Mouse (Mus musculus): ENCODE measurements around the gene March5. TPM values are rescaled to one million over a fixed set of nuclear protein-coding genes. Genes with fewer than 3 reads are reported as not detected.
A peak's percentile ranks its signal among the peaks of the same experiment; 100 is the strongest.
"Not testable (repeated sequence)": the region's sequence is repeated elsewhere in the genome, so short reads cannot be mapped to it uniquely, and the experiment has no call there.

March5 gene
- polyA plus RNA-seq, 1 experiment from 2014 or later = 146 TPM

- 85% methylated on average over 6 of the region's 6 CpGs for WGBS
- Histone ChIP-seq H3K36me3 (ENCODE audit: control insufficient read depth, insufficient read depth, low read length) (peaks cover 7% of the 10 kb centered on the region), H3K27me3 (ENCODE audit: control insufficient read depth, insufficient read depth, low read length) (no peaks in the 10 kb centered on the region), H3K9ac (ENCODE audit: low read length) (no peak overlapping the region), H3K4me2 (ENCODE audit: low read depth, low read length, severe bottlenecking) (no peak overlapping the region), H3K9me3 (ENCODE audit: control insufficient read depth, low read length) (no peaks in the 10 kb centered on the region), H3K4me3 (ENCODE audit: low read depth, low read length) (no peak overlapping the region), H3K27ac (ENCODE audit: low read depth, low read length) (no peak overlapping the region), H3K4me1 (replicated peaks; ENCODE audit: control insufficient read depth, insufficient read depth, low read length) (no peaks in the 10 kb centered on the region)
- no peak for ATAC-seq (replicated peaks; ENCODE audit: low FRiP score)
- DNase-seq (ENCODE audit: low spot score) = no peak
These were observed 18.0 kb downstream of the March5 start for GRCm38 (mm10) chr19:37225197-37225862.

- not testable (repeated sequence) for ATAC-seq (replicated peaks; ENCODE audit: low FRiP score)
- WGBS = 86% methylated on average over 9 of the region's 9 CpGs
These were observed 25.3 kb downstream of the March5 start for GRCm38 (mm10) chr19:37232598-37232997.

GRCm38 (mm10) chr19:37233561-37234539 lies 26.5 kb downstream of the March5 start:
- Histone ChIP-seq H3K4me1 (replicated peaks; ENCODE audit: control insufficient read depth, insufficient read depth, low read length) (peaks cover 3% of the 10 kb centered on the region; the same call in 1 of the 2 replicates), H3K36me3 (ENCODE audit: control insufficient read depth, insufficient read depth, low read length) (no peaks in the 10 kb centered on the region), H3K4me3 (ENCODE audit: low read depth, low read length) (peak overlapping the region; percentile 25), H3K9ac (ENCODE audit: low read length) (peak overlapping the region; percentile 37; the same call in 1 of the 2 replicates), H3K4me2 (ENCODE audit: low read depth, low read length, severe bottlenecking) (peak overlapping the region; percentile 61), H3K27ac (ENCODE audit: low read depth, low read length) (no peak overlapping the region), H3K27me3 (ENCODE audit: control insufficient read depth, insufficient read depth, low read length) (peaks cover 11% of the 10 kb centered on the region), H3K9me3 (ENCODE audit: control insufficient read depth, low read length) (no peaks in the 10 kb centered on the region)
- DNase-seq (ENCODE audit: low spot score) (peak; percentile 65), ATAC-seq (replicated peaks; ENCODE audit: low FRiP score) (peak; percentile 58; the same call in 1 of the 2 replicates)
- WGBS = 3% methylated on average over 63 of the region's 63 CpGs

More at GRCm38 (mm10) chr19:37232598-37232997, 25.3 kb downstream of the March5 start:
- not testable (repeated sequence) for H3K9ac ChIP-seq (ENCODE audit: low read length); H3K4me2 ChIP-seq (ENCODE audit: low read depth, low read length, severe bottlenecking); H3K4me3 ChIP-seq (ENCODE audit: low read depth, low read length); H3K4me1 ChIP-seq (replicated peaks; ENCODE audit: control insufficient read depth, insufficient read depth, low read length); H3K9me3 ChIP-seq (ENCODE audit: control insufficient read depth, low read length); DNase-seq (ENCODE audit: low spot score); H3K27ac ChIP-seq (ENCODE audit: low read depth, low read length); H3K36me3 ChIP-seq (ENCODE audit: control insufficient read depth, insufficient read depth, low read length)
- peaks cover 11% of the 10 kb centered on the region for H3K27me3 ChIP-seq (ENCODE audit: control insufficient read depth, insufficient read depth, low read length)

- Histone ChIP-seq H3K4me3 (ENCODE audit: low read depth, low read length) (no peak overlapping the region), H3K9me3 (ENCODE audit: control insufficient read depth, low read length) (no peaks in the 10 kb centered on the region), H3K27ac (ENCODE audit: low read depth, low read length) (no peak overlapping the region), H3K27me3 (ENCODE audit: control insufficient read depth, insufficient read depth, low read length) (peaks cover 11% of the 10 kb centered on the region), H3K36me3 (ENCODE audit: control insufficient read depth, insufficient read depth, low read length) (no peaks in the 10 kb centered on the region), H3K4me1 (replicated peaks; ENCODE audit: control insufficient read depth, insufficient read depth, low read length) (peaks cover 3% of the 10 kb centered on the region; the same call in 1 of the 2 replicates), H3K4me2 (ENCODE audit: low read depth, low read length, severe bottlenecking) (no peak overlapping the region), H3K9ac (ENCODE audit: low read length) (no peak overlapping the region)
- 57% methylated on average over 8 of the region's 8 CpGs for WGBS
- no peak for ATAC-seq (replicated peaks; ENCODE audit: low FRiP score)
- DNase-seq (ENCODE audit: low spot score) = no peak
These were observed 28.5 kb downstream of the March5 start for GRCm38 (mm10) chr19:37235818-37236217.

GRCm38 (mm10) chr19:37237306-37237705 lies 30.0 kb downstream of the March5 start:
- ATAC-seq (replicated peaks; ENCODE audit: low FRiP score) (no peak), DNase-seq (ENCODE audit: low spot score) (no peak)
- Histone ChIP-seq H3K9me3 (ENCODE audit: control insufficient read depth, low read length) (no peaks in the 10 kb centered on the region), H3K36me3 (ENCODE audit: control insufficient read depth, insufficient read depth, low read length) (no peaks in the 10 kb centered on the region), H3K4me3 (ENCODE audit: low read depth, low read length) (no peak overlapping the region), H3K4me1 (replicated peaks; ENCODE audit: control insufficient read depth, insufficient read depth, low read length) (peaks cover 3% of the 10 kb centered on the region; the same call in 1 of the 2 replicates), H3K27ac (ENCODE audit: low read depth, low read length) (no peak overlapping the region), H3K9ac (ENCODE audit: low read length) (no peak overlapping the region), H3K27me3 (ENCODE audit: control insufficient read depth, insufficient read depth, low read length) (peaks cover 11% of the 10 kb centered on the region), H3K4me2 (ENCODE audit: low read depth, low read length, severe bottlenecking) (no peak overlapping the region)
- 48% methylated on average over 5 of the region's 5 CpGs for WGBS

DNA sequence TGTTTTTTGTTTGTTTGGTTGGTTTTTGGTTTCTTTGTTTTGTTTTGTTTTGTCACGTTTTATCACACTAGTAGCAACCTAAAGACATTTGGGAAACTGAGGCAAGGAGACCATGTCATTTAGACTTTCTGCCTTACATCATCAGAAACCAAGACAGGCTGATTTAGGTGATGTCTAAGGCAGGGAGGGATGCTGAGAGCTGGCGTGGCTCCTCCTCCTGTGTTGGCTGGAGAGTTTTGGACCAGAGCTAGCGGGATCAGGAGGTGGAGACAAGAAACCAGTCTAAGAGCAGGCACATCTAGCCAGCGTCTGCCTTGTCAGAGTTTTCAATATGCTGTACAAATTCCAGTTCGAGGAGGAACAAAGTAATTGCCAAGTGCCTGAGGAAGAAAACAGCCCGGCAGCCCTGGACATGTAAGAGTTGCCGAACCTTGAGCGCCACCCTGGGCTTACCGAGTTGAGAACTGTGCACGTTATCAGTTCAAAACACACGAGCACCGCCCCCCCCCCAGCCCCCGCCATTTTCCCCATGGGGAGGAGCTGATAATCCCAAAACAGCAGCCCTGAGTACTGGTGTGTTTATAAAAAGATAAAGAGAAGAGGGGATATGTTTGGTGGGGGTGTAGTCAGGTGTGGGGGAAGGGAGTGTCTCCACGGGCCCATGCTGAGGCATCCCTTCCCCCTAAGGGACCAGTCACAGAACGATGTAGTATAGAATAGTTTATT lies 30.5 kb downstream of the March5 start:
- Histone ChIP-seq H3K9me3 (ENCODE audit: control insufficient read depth, low read length) (no peaks in the 10 kb centered on the region), H3K4me1 (replicated peaks; ENCODE audit: control insufficient read depth, insufficient read depth, low read length) (peaks cover 3% of the 10 kb centered on the region; the same call in 1 of the 2 replicates), H3K27ac (ENCODE audit: low read depth, low read length) (no peak overlapping the region), H3K9ac (ENCODE audit: low read length) (no peak overlapping the region), H3K4me3 (ENCODE audit: low read depth, low read length) (no peak overlapping the region), H3K4me2 (ENCODE audit: low read depth, low read length, severe bottlenecking) (peak overlapping the region; percentile 1; the same call in 1 of the 2 replicates), H3K36me3 (ENCODE audit: control insufficient read depth, insufficient read depth, low read length) (no peaks in the 10 kb centered on the region), H3K27me3 (ENCODE audit: control insufficient read depth, insufficient read depth, low read length) (peaks cover 11% of the 10 kb centered on the region)
- ATAC-seq (replicated peaks; ENCODE audit: low FRiP score) (peak; percentile 35), DNase-seq (ENCODE audit: low spot score) (peak; percentile 61)
- 6% methylated on average over 15 of the region's 15 CpGs for WGBS

DNA sequence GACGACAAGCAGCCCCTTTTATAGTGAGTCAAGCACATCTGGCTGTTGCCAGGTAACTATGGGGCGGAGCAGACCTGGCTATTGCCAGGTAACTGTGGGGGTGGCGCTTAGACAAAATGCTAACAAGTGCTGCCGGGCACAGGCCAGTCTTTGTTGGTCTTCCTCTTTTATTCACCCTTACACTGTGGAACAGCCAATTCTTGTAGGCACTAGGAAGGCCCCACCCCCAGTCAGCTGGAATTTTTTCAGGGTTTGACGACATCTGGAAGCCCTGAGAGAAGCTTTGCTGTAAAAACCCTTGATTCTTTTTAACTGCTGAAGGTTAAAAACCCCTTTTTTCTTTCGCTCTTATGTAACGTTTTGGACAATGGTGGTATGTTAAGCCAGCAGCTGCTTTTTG lies 31.3 kb downstream of the March5 start:
- H3K27ac ChIP-seq (ENCODE audit: low read depth, low read length) = no peak overlapping the region
- H3K9me3 ChIP-seq (ENCODE audit: control insufficient read depth, low read length) = no peaks in the 10 kb centered on the region
- 0 out of 2 replicates have a peak overlapping the region, but pooled peaks have one; percentile 1 for H3K4me2 ChIP-seq (ENCODE audit: low read depth, low read length, severe bottlenecking)
- ATAC-seq (replicated peaks; ENCODE audit: low FRiP score) (peak; percentile 54; the same call in 1 of the 2 replicates), DNase-seq (ENCODE audit: low spot score) (no peak)
- peaks cover 3% of the 10 kb centered on the region; the same call in 1 of the 2 replicates for H3K4me1 ChIP-seq (replicated peaks; ENCODE audit: control insufficient read depth, insufficient read depth, low read length)
- H3K36me3 ChIP-seq (ENCODE audit: control insufficient read depth, insufficient read depth, low read length) = no peaks in the 10 kb centered on the region
- H3K27me3 ChIP-seq (ENCODE audit: control insufficient read depth, insufficient read depth, low read length) = peaks cover 11% of the 10 kb centered on the region
- no peak overlapping the region for H3K9ac ChIP-seq (ENCODE audit: low read length)
- 13% methylated on average over 7 of the region's 7 CpGs for WGBS
- H3K4me3 ChIP-seq (ENCODE audit: low read depth, low read length) = no peak overlapping the region

DNA sequence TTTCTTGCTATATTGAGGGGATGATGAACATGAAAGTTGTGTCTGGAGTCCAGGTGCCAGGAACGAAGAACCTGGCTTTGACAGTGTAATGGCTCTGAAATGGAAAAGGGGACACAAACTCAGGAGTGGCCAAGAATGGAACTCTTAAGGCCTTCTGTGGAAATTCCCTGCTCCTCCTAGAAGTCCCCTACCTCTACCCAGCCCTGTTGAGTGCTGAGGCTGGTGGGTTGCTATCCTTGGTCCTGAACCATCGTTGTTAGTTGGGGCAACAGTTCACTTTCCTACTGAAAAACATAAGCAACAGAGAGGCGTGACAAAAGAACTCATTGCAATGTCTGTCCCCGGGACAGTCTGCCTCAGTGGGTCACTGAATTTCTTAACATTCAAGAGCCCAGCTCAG lies 31.8 kb downstream of the March5 start:
- peaks cover 11% of the 10 kb centered on the region for H3K27me3 ChIP-seq (ENCODE audit: control insufficient read depth, insufficient read depth, low read length)
- H3K9ac ChIP-seq (ENCODE audit: low read length) = no peak overlapping the region
- no peaks in the 10 kb centered on the region for H3K36me3 ChIP-seq (ENCODE audit: control insufficient read depth, insufficient read depth, low read length)
- 31% methylated on average over 4 of the region's 4 CpGs for WGBS
- H3K4me1 ChIP-seq (replicated peaks; ENCODE audit: control insufficient read depth, insufficient read depth, low read length) = peaks cover 3% of the 10 kb centered on the region; the same call in 1 of the 2 replicates
- DNase-seq (ENCODE audit: low spot score) = peak; percentile 68
- H3K4me2 ChIP-seq (ENCODE audit: low read depth, low read length, severe bottlenecking) = no peak overlapping the region
- H3K4me3 ChIP-seq (ENCODE audit: low read depth, low read length) = no peak overlapping the region
- no peak for ATAC-seq (replicated peaks; ENCODE audit: low FRiP score)
- H3K27ac ChIP-seq (ENCODE audit: low read depth, low read length) = no peak overlapping the region
- no peaks in the 10 kb centered on the region for H3K9me3 ChIP-seq (ENCODE audit: control insufficient read depth, low read length)
